Mouse (Mus musculus) layer of hippocampus, postnatal 25 days (tissue): ENCODE data around the gene Chd2. TPM values are rescaled to one million over a fixed set of nuclear protein-coding genes. Genes with fewer than 3 reads are reported as not detected.

Experiments
- DNase-seq, 2 experiments: peaks; one replicate each; pipeline ENCODE4 v3.0.0; 2022; ENCODE audit warnings: mixed read lengths in 2 of 2, low spot score in 1 of 2; ENCODE audit errors: extremely low spot score in 1 of 2
- total RNA-seq, 2 experiments: library from RNA; stranded (reverse); gene quantifications; 2 replicates each; pipeline ENCODE4 v1.2.3; 2021

Chd2 gene
- total RNA-seq, 2 experiments from 2014 or later: 44.2 to 53.1 TPM

GRCm38 (mm10) chr7:73390426-73391001, 151.1 kb downstream of the Chd2 start:
- DNase-seq: no peak

GRCm38 (mm10) chr7:73389871-73390294, 151.7 kb downstream of the Chd2 start:
- DNase-seq: no peak

- no peak for DNase-seq
Measured at GRCm38 (mm10) chr7:73389419-73389818, 152.2 kb downstream of the Chd2 start.

GRCm38 (mm10) chr7:73388866-73389265, 152.8 kb downstream of the Chd2 start:
- no peak for DNase-seq

- no peak for DNase-seq
Measured at GRCm38 (mm10) chr7:73382843-73383242, 158.8 kb downstream of the Chd2 start.

- no peak for DNase-seq
Measured at GRCm38 (mm10) chr7:73378034-73378433, 163.6 kb downstream of the Chd2 start.

- DNase-seq: no peak
Measured at GRCm38 (mm10) chr7:73377307-73377706, 164.3 kb downstream of the Chd2 start.

Other genes starting within 250 kb of the Chd2 start
- gene Rgma, start 166.3 kb downstream of the Chd2 start, total RNA-seq: 10 to 100 TPM; 50.7 to 62.6 TPM
- 10 to 100 TPM; 29.2 to 29.6 TPM for gene Fam174b, start 198.5 kb upstream of the Chd2 start, total RNA-seq